ENCODE assay signal across 21 mouse cellular contexts in the genomic region with DNA sequence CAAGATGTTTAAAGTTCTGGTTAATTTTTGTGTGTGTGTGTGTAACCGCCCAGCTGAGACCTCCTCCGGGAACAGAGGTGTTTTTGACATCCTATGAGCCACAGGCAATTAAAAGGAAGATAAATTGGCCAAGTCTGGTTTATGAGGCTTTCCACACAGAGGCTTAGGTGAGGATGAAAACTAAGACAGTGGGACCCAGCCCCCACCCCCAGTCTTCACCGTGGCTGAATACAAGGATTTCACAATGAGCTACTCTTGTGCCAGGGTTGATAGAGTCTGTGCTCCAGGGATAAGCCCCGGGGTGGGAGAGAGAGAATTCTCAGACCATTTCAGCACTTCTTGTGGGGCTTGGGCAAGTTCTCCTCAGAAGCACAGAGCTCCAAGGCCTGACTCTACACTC. TPM values are rescaled to one million over a fixed set of nuclear protein-coding genes. Genes with fewer than 3 reads are reported as not detected.
DNase-seq lines count a peak whose midpoint lies in the region; ATAC-seq and TF ChIP-seq lines count a peak whose summit lies in the region.
"Had no signal": no experiment of that assay in that cellular context is flagged by ENCODE, and none has a peak within 500 bp of the region (broad histone marks: within the 10 kb centered on the region; RNA-seq: fewer than 3 reads in every experiment).

No protein-coding gene starts in this region.

- no peaks in the 10 kb centered on the region for H3K27me3 ChIP-seq in heart, embryonic 15.5 days
- H3K27me3 ChIP-seq in heart, adult 2 months (ENCODE audit: control insufficient read depth, insufficient read depth, low read length), result no peaks in the 10 kb centered on the region
- H3K27me3 ChIP-seq in lung, embryonic 14.5 days (ENCODE audit: insufficient read depth, low read length), result no peaks in the 10 kb centered on the region
- H3K27me3 ChIP-seq: embryonic facial prominence, embryonic 15.5 days; hindbrain, embryonic 15.5 days; neural tube, embryonic 15.5 days; stomach, embryonic 15.5 days had no signal

- H3K4me3 ChIP-seq in heart, embryonic 15.5 days, result no peak overlapping the region
- no peak overlapping the region for H3K4me3 ChIP-seq in heart, adult 2 months
- H3K4me3 ChIP-seq in lung, embryonic 14.5 days (ENCODE audit: low read depth, low read length), result no peak overlapping the region
- H3K4me3 ChIP-seq: embryonic facial prominence, embryonic 15.5 days; hindbrain, embryonic 15.5 days; midbrain, embryonic 10.5 days; neural tube, embryonic 15.5 days; stomach, embryonic 15.5 days had no signal

- intact Hi-C loops in heart, adult 2 months (cut with DNase I), result no loop called here

- no peaks in the 10 kb centered on the region; the same call in 1 of the 2 replicates for H3K79me2 ChIP-seq in heart, adult 2 months (replicated peaks; ENCODE audit: control insufficient read depth, insufficient read depth, low read length)

- DNase-seq in heart, adult 2 months, result no peak
- DNase-seq in lung, embryonic 14.5 days, result peak; percentile 57
- DNase-seq in lung, postnatal 4 days, result no peak
- DNase-seq in NIH3T3 (ENCODE audit: low read depth), result peak; percentile 57
- peak; percentile 29 for DNase-seq in forelimb bud, embryonic 11.5 days (ENCODE audit: low read depth, low spot score)
- no peak for DNase-seq in embryo, embryonic 10 days (ENCODE audit: low spot score)
- DNase-seq: cerebellum, adult 18-20 months; cerebellum, postnatal 14 days; embryo, embryonic 11 days; kidney, adult 8-10 months; layer of hippocampus, adult 9-11 months; left cerebral cortex, postnatal 4 days; thymus, adult 2 months; thymus, postnatal 4 days had no signal

- no peak overlapping the region for H3K9ac ChIP-seq in heart, embryonic 15.5 days
- no peak overlapping the region for H3K9ac ChIP-seq in heart, adult 2 months (ENCODE audit: low read depth, low read length)
- no peak overlapping the region for H3K9ac ChIP-seq in lung, embryonic 14.5 days
- H3K9ac ChIP-seq: embryonic facial prominence, embryonic 15.5 days; hindbrain, embryonic 15.5 days; neural tube, embryonic 15.5 days; stomach, embryonic 15.5 days had no signal

- TF ChIP-seq CTCF in heart, adult 2 months (IDR thresholded peaks at IDR 0.05), result no peak
- TF ChIP-seq CTCF in lung, embryonic 14.5 days (IDR thresholded peaks at IDR 0.05; ENCODE audit: low read depth), result no peak

- 30% methylated on average over 4 of the region's 4 CpGs for WGBS in heart, embryonic 15.5 days
- WGBS in heart, adult 2 months, result 42% methylated on average over 4 of the region's 4 CpGs
- 42% methylated on average over 4 of the region's 4 CpGs for WGBS in lung, embryonic 14.5 days

- no peak for TF ChIP-seq POLR2A in heart, adult 2 months (IDR thresholded peaks at IDR 0.05; ENCODE audit: insufficient read depth, low read depth, low read length)

- no peak overlapping the region for H3K4me2 ChIP-seq in heart, embryonic 15.5 days
- H3K4me2 ChIP-seq in lung, embryonic 14.5 days, result no peak overlapping the region
- H3K4me2 ChIP-seq: embryonic facial prominence, embryonic 15.5 days; hindbrain, embryonic 15.5 days; neural tube, embryonic 15.5 days; stomach, embryonic 15.5 days had no signal

- H3K9me3 ChIP-seq in heart, embryonic 15.5 days (replicated peaks), result 0 out of 2 replicates have a peak, but pooled peaks cover under 1% of the 10 kb centered on the region
- no peaks in the 10 kb centered on the region for H3K9me3 ChIP-seq in lung, embryonic 14.5 days (ENCODE audit: low read depth, low read length)
- H3K9me3 ChIP-seq: embryonic facial prominence, embryonic 15.5 days; hindbrain, embryonic 15.5 days; midbrain, embryonic 10.5 days; neural tube, embryonic 15.5 days; stomach, embryonic 15.5 days had no signal

- H3K4me1 ChIP-seq in heart, embryonic 15.5 days (replicated peaks), result peaks cover 27% of the 10 kb centered on the region
- H3K4me1 ChIP-seq in heart, adult 2 months (ENCODE audit: control insufficient read depth, insufficient read depth, low read length), result peaks cover 8% of the 10 kb centered on the region
- no peaks in the 10 kb centered on the region for H3K4me1 ChIP-seq in lung, embryonic 14.5 days (ENCODE audit: insufficient read depth)
- H3K4me1 ChIP-seq: embryonic facial prominence, embryonic 15.5 days; hindbrain, embryonic 15.5 days; neural tube, embryonic 15.5 days; stomach, embryonic 15.5 days had no signal

- peak overlapping the region; percentile 28 for H3K27ac ChIP-seq in heart, embryonic 15.5 days
- no peak overlapping the region for H3K27ac ChIP-seq in heart, adult 2 months
- peak overlapping the region; percentile 50; the same call in 1 of the 2 replicates for H3K27ac ChIP-seq in lung, embryonic 14.5 days (ENCODE audit: low read depth)
- H3K27ac ChIP-seq: embryonic facial prominence, embryonic 15.5 days; hindbrain, embryonic 15.5 days; midbrain, embryonic 10.5 days; neural tube, embryonic 15.5 days; stomach, embryonic 15.5 days had no signal

- ATAC-seq in heart, embryonic 15.5 days (replicated peaks; ENCODE audit: insufficient number of reproducible peaks, insufficient read depth, low FRiP score, low read depth), result no peak
- peak; percentile 77 for ATAC-seq in lung, embryonic 14.5 days (ENCODE audit: insufficient read depth)
- ATAC-seq: forebrain, embryonic 14.5 days had no signal

- TF ChIP-seq EP300 in heart, adult 2 months (IDR thresholded peaks at IDR 0.05; ENCODE audit: insufficient read depth, low read depth, low read length), result no peak

- H3K36me3 ChIP-seq in heart, embryonic 15.5 days, result peaks cover 3% of the 10 kb centered on the region; the same call in 1 of the 2 replicates
- no peaks in the 10 kb centered on the region for H3K36me3 ChIP-seq in heart, adult 2 months (ENCODE audit: control insufficient read depth, insufficient read depth, low read length)
- H3K36me3 ChIP-seq in lung, embryonic 14.5 days (ENCODE audit: insufficient read depth), result 0 out of 2 replicates have a peak, but pooled peaks cover 8% of the 10 kb centered on the region
- H3K36me3 ChIP-seq: embryonic facial prominence, embryonic 15.5 days; hindbrain, embryonic 15.5 days; midbrain, embryonic 10.5 days; neural tube, embryonic 15.5 days; stomach, embryonic 15.5 days had no signal

RNA-seq across cellular contexts. Expression of a gene that starts 33.6 kb away (rescaled TPM):
- 40.0 and 48.5 TPM in 2 replicates for polyA plus RNA-seq in heart, embryonic 15.5 days (2015; fragmentation: Nextera tagmentation; extraction: Ambion mirVana)
- total RNA-seq in heart, adult 2 months (2021), result 100 to 1,000 TPM in 1 of 2 experiments, 10 to 100 TPM in 1; 86.4 to 106 TPM
- 72.4 and 95.9 TPM in 2 replicates for polyA plus RNA-seq in heart, adult 2 months (2012; rRNA removed)
- 51.9 and 52.6 TPM in 2 replicates for polyA plus RNA-seq in lung, embryonic 14.5 days (2014; fragmentation: Nextera tagmentation; extraction: Ambion mirVana)

Comparison
In these comparisons a context has a peak if more than half of its experiments do, and no peak if none do; other contexts are left out.
1. DNase-seq: peak in lung, embryonic 14.5 days (single experiment), NIH3T3 (single experiment) and forelimb bud, embryonic 11.5 days (single experiment); none in heart, adult 2 months (0 of 2), lung, postnatal 4 days (0 of 2) and embryo, embryonic 10 days (single experiment).